ENCODE assay signal across 15 mouse cellular contexts in the genomic region with DNA sequence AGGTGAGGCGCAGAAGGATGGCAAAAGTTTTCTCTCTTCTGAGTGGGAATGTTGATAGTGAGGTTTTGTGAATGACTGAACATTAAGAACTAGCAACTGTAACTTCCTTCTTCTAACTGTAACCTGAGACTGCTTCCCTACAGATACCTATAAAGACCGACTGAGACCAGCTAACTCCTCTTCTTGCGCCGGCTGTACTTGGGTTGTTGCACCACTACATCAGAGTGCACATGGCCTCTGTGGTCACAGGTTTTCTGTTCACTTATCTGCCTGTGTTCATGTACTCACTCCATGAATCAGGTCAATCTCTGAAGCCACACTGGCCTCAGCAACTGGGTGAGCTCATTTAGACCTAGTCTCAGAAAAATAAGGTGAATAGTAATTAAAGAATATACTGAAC. TPM values are rescaled to one million over a fixed set of nuclear protein-coding genes. Genes with fewer than 3 reads are reported as not detected.
"Had no signal": no experiment of that assay in that cellular context is flagged by ENCODE, and none has a peak within 500 bp of the region (broad histone marks: within the 10 kb centered on the region; RNA-seq: fewer than 3 reads in every experiment).

No protein-coding gene starts in this region.

- ATAC-seq: midbrain, embryonic 16.5 days had no signal

- DNase-seq: lung, adult 18-20 months; lung, embryonic 14.5 days; lung, postnatal 14 days; lung, postnatal 36 days; midbrain, embryonic 14.5 days; retina, postnatal 1 day; right cerebral cortex, adult 18-20 months; right cerebral cortex, postnatal 25 days; right cerebral cortex, postnatal 4 days; spleen, adult 18-20 months; thymus, adult 18-20 months; thymus, postnatal 14 days; thymus, postnatal 36 days had no signal

RNA-seq across cellular contexts. Expression of gene Cd40lg, which starts 51.6 kb away (rescaled TPM):
- total RNA-seq: megakaryocyte-erythroid progenitor cell, adult 5-6 weeks had no signal
